Mouse (Mus musculus): ENCODE data around the gene Mtx3. TPM values are rescaled to one million over a fixed set of nuclear protein-coding genes. Genes with fewer than 3 reads are reported as not detected.

Gene Mtx3
- polyA plus RNA-seq, 1 experiment from 2014 or later: 3.1 TPM

- no peak for ATAC-seq (ENCODE audit: insufficient number of reproducible peaks, low FRiP score)
- H3K9me3 ChIP-seq (replicated peaks): no peaks in the 10 kb centered on the region
- no peak overlapping the region for H3K4me2 ChIP-seq
- H3K36me3 ChIP-seq: no peaks in the 10 kb centered on the region
- H3K27me3 ChIP-seq (replicated peaks): no peaks in the 10 kb centered on the region
- 86% methylated on average over 7 of the region's 7 CpGs for WGBS
- peaks cover 11% of the 10 kb centered on the region for H3K4me1 ChIP-seq (replicated peaks)
- H3K4me3 ChIP-seq: no peak overlapping the region
- H3K27ac ChIP-seq (ENCODE audit: poor library complexity, severe bottlenecking): no peak overlapping the region
- no peak overlapping the region for H3K9ac ChIP-seq
Observed at GRCm38 (mm10) chr13:92882986-92883720, 38.6 kb downstream of the Mtx3 start.

- no peak overlapping the region for H3K9ac ChIP-seq
- WGBS: 61% methylated on average over 1 of the region's 1 CpGs
- no peaks in the 10 kb centered on the region for H3K36me3 ChIP-seq
Observed at GRCm38 (mm10) chr13:92884206-92884605, 39.6 kb downstream of the Mtx3 start.

GRCm38 (mm10) chr13:92884930-92885329 lies 40.4 kb downstream of the Mtx3 start:
- Histone ChIP-seq H3K4me2 (no peak overlapping the region), H3K4me1 (replicated peaks) (peaks cover 5% of the 10 kb centered on the region; the same call in 1 of the 2 replicates), H3K27ac (ENCODE audit: poor library complexity, severe bottlenecking) (no peak overlapping the region), H3K4me3 (no peak overlapping the region), H3K9ac (no peak overlapping the region), H3K36me3 (no peaks in the 10 kb centered on the region), H3K27me3 (replicated peaks) (no peaks in the 10 kb centered on the region), H3K9me3 (replicated peaks) (no peaks in the 10 kb centered on the region)
- ATAC-seq (ENCODE audit: insufficient number of reproducible peaks, low FRiP score): no peak
- 38% methylated on average over 1 of the region's 1 CpGs for WGBS

More at GRCm38 (mm10) chr13:92884206-92884605, 39.6 kb downstream of the Mtx3 start:
- Histone ChIP-seq H3K9me3 (replicated peaks) (no peaks in the 10 kb centered on the region), H3K27ac (ENCODE audit: poor library complexity, severe bottlenecking) (no peak overlapping the region), H3K4me1 (replicated peaks) (peaks cover 10% of the 10 kb centered on the region), H3K4me3 (no peak overlapping the region), H3K4me2 (no peak overlapping the region), H3K27me3 (replicated peaks) (no peaks in the 10 kb centered on the region)
- ATAC-seq (ENCODE audit: insufficient number of reproducible peaks, low FRiP score): no peak

GRCm38 (mm10) chr13:92899087-92899486 lies 54.5 kb downstream of the Mtx3 start:
- Histone ChIP-seq H3K4me2 (no peak overlapping the region), H3K4me3 (no peak overlapping the region), H3K27ac (ENCODE audit: poor library complexity, severe bottlenecking) (no peak overlapping the region), H3K4me1 (replicated peaks) (peaks cover 34% of the 10 kb centered on the region), H3K27me3 (replicated peaks) (no peaks in the 10 kb centered on the region), H3K9me3 (replicated peaks) (no peaks in the 10 kb centered on the region), H3K9ac (no peak overlapping the region), H3K36me3 (no peaks in the 10 kb centered on the region)
- 68% methylated on average over 6 of the region's 6 CpGs for WGBS
- no peak for ATAC-seq (ENCODE audit: insufficient number of reproducible peaks, low FRiP score)

GRCm38 (mm10) chr13:92903291-92903690 lies 58.7 kb downstream of the Mtx3 start:
- Histone ChIP-seq H3K27ac (ENCODE audit: poor library complexity, severe bottlenecking) (peak overlapping the region; percentile 93), H3K4me1 (replicated peaks) (peaks cover 52% of the 10 kb centered on the region), H3K9ac (no peak overlapping the region), H3K36me3 (no peaks in the 10 kb centered on the region), H3K4me3 (no peak overlapping the region), H3K9me3 (replicated peaks) (no peaks in the 10 kb centered on the region), H3K27me3 (replicated peaks) (no peaks in the 10 kb centered on the region), H3K4me2 (peak overlapping the region; percentile 14; the same call in 1 of the 2 replicates)
- WGBS: 7% methylated on average over 4 of the region's 4 CpGs
- peak; percentile 80 for ATAC-seq (ENCODE audit: insufficient number of reproducible peaks, low FRiP score)

GRCm38 (mm10) chr13:92905944-92906343 lies 61.4 kb downstream of the Mtx3 start:
- H3K36me3 ChIP-seq: no peaks in the 10 kb centered on the region
- no peak overlapping the region for H3K9ac ChIP-seq
- no peaks in the 10 kb centered on the region for H3K27me3 ChIP-seq (replicated peaks)
- H3K4me3 ChIP-seq: no peak overlapping the region
- H3K4me2 ChIP-seq: no peak overlapping the region
- H3K4me1 ChIP-seq (replicated peaks): peaks cover 50% of the 10 kb centered on the region
- H3K9me3 ChIP-seq (replicated peaks): no peaks in the 10 kb centered on the region
- no peak for ATAC-seq (ENCODE audit: insufficient number of reproducible peaks, low FRiP score)
- H3K27ac ChIP-seq (ENCODE audit: poor library complexity, severe bottlenecking): no peak overlapping the region
- WGBS: 63% methylated on average over 5 of the region's 5 CpGs

GRCm38 (mm10) chr13:92907366-92907765 lies 62.8 kb downstream of the Mtx3 start:
- Histone ChIP-seq H3K36me3 (no peaks in the 10 kb centered on the region), H3K27me3 (replicated peaks) (no peaks in the 10 kb centered on the region), H3K4me3 (no peak overlapping the region), H3K9ac (no peak overlapping the region), H3K4me1 (replicated peaks) (peaks cover 44% of the 10 kb centered on the region), H3K4me2 (no peak overlapping the region), H3K9me3 (replicated peaks) (no peaks in the 10 kb centered on the region), H3K27ac (ENCODE audit: poor library complexity, severe bottlenecking) (no peak overlapping the region)
- 44% methylated on average over 5 of the region's 5 CpGs for WGBS
- no peak for ATAC-seq (ENCODE audit: insufficient number of reproducible peaks, low FRiP score)

Other genes with a start within 250 kb of the Mtx3 start
- gene Serinc5, start 233.7 kb upstream of the Mtx3 start, polyA plus RNA-seq (2016; fragmentation: Nextera tagmentation; extraction: Ambion mirVana): 15.2 and 15.4 TPM in 2 replicates
- 45.6 and 50.9 TPM in 2 replicates for gene Thbs4, start 49.9 kb upstream of the Mtx3 start, polyA plus RNA-seq (2016; fragmentation: Nextera tagmentation; extraction: Ambion mirVana)

All from heart, embryonic 12.5 days (tissue).